Mouse (Mus musculus): ENCODE measurements around the gene Asgr2. TPM values are rescaled to one million over a fixed set of nuclear protein-coding genes. Genes with fewer than 3 reads are reported as not detected.

Asgr2 gene
- polyA plus RNA-seq, 1 experiment, result 0.58 TPM

DNA sequence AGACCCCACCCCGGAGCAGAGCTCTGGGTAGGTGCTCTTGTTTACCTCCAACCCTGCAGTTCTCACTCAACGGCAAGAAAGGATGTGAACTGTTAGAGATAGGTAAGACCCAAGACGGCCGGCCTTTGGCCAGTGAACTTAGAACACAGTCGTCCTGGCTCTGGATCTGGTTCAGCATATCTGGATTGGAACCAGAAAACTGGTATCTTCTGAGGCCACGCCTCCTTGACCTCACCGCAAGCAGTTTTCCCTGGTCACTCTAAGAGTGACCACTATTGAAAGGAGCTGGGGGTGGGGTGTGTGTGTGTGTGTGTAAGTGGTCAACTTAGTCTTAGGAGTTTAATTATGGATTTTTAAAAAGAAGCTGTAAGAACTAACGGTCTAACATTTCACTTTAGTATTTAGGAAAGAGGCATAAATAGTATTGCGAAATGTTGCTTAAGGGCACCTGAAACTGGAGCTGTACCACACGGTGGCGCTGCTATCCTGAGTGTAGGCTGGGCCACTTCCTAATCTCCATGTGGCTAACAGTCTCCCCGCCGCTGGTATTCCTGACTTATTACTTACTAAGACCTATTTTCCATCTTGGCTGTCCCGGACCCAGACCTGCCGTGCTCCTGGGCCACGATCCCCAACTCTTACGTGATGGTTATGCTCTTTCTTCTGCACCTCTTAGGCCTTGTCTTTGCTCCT lies 17.9 kb upstream of the Asgr2 start:
- Histone ChIP-seq H3K36me3 (ENCODE audit: control insufficient read depth, insufficient read depth, low read length) (no peaks in the 10 kb centered on the region), H3K4me1 (ENCODE audit: control insufficient read depth, insufficient read depth, low read length) (peaks cover 2% of the 10 kb centered on the region; the same call in 1 of the 2 replicates), H3K27me3 (ENCODE audit: control insufficient read depth, insufficient read depth, low read length) (no peaks in the 10 kb centered on the region), H3K27ac (ENCODE audit: control insufficient read depth, insufficient read depth, low read depth, low read length) (peak overlapping the region; percentile 3; the same call in 1 of the 2 replicates), H3K4me3 (ENCODE audit: control insufficient read depth, low read depth, low read length) (no peak overlapping the region)
- TF ChIP-seq POLR2A (IDR thresholded peaks at IDR 0.05; ENCODE audit: control insufficient read depth, low read depth, low read length), result no peak
- peak; percentile 70; the same call in 1 of the 2 replicates for TF ChIP-seq CTCF (IDR thresholded peaks at IDR 0.05; ENCODE audit: control insufficient read depth, insufficient read depth, insufficient replicate concordance, low read depth, low read length)

DNA sequence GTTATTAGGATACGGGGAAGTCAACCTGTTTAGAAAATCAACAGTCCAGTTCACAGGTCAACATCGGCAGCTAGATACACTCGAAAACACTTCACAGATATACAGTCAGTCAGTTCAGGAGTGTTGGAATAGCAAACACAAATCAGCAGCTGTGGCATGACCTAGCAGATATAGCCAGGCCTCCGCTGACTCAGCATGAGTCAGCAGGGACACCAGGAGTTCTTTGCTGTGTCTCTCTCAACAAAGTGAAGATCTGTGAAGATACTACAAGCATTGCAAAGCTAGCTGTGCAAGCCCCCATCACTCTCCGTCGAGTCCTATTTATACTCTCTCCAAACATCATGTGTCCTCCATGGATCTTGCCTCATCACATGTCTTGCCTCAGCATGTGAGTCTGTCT lies 16.9 kb upstream of the Asgr2 start:
- Histone ChIP-seq H3K27me3 (ENCODE audit: control insufficient read depth, insufficient read depth, low read length) (no peaks in the 10 kb centered on the region), H3K4me3 (ENCODE audit: control insufficient read depth, low read depth, low read length) (no peak overlapping the region), H3K4me1 (ENCODE audit: control insufficient read depth, insufficient read depth, low read length) (peaks cover 2% of the 10 kb centered on the region; the same call in 1 of the 2 replicates), H3K27ac (ENCODE audit: control insufficient read depth, insufficient read depth, low read depth, low read length) (no peak overlapping the region), H3K36me3 (ENCODE audit: control insufficient read depth, insufficient read depth, low read length) (no peaks in the 10 kb centered on the region)
- TF ChIP-seq POLR2A (IDR thresholded peaks at IDR 0.05; ENCODE audit: control insufficient read depth, low read depth, low read length), result no peak
- no peak for TF ChIP-seq CTCF (IDR thresholded peaks at IDR 0.05; ENCODE audit: control insufficient read depth, insufficient read depth, insufficient replicate concordance, low read depth, low read length)

DNA sequence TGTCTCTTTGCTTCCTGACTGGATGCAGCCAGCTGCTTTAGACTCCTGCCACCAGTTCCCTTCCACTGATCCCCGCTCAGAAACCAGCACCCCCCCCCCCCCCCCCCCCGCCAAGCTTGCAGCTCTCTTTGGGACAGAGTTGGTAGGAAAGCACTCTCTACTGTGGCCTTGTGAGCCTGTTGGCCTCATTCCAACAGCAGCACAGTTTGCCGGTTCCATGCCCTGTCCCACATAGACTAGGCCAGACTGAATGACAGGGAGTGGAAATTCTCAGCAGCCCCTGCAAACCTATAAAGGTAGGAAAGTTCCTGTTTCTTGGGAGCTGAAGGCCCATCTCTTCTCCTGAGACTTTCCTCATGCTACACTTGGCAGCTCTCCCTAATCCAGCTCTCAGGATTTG lies 15.0 kb upstream of the Asgr2 start:
- TF ChIP-seq CTCF (IDR thresholded peaks at IDR 0.05; ENCODE audit: control insufficient read depth, insufficient read depth, insufficient replicate concordance, low read depth, low read length) (no peak), POLR2A (IDR thresholded peaks at IDR 0.05; ENCODE audit: control insufficient read depth, low read depth, low read length) (no peak)
- H3K27ac ChIP-seq (ENCODE audit: control insufficient read depth, insufficient read depth, low read depth, low read length), result no peak overlapping the region
- H3K4me3 ChIP-seq (ENCODE audit: control insufficient read depth, low read depth, low read length), result no peak overlapping the region
- H3K36me3 ChIP-seq (ENCODE audit: control insufficient read depth, insufficient read depth, low read length), result no peaks in the 10 kb centered on the region
- no peaks in the 10 kb centered on the region for H3K27me3 ChIP-seq (ENCODE audit: control insufficient read depth, insufficient read depth, low read length)
- H3K4me1 ChIP-seq (ENCODE audit: control insufficient read depth, insufficient read depth, low read length), result peaks cover 2% of the 10 kb centered on the region; the same call in 1 of the 2 replicates

DNA sequence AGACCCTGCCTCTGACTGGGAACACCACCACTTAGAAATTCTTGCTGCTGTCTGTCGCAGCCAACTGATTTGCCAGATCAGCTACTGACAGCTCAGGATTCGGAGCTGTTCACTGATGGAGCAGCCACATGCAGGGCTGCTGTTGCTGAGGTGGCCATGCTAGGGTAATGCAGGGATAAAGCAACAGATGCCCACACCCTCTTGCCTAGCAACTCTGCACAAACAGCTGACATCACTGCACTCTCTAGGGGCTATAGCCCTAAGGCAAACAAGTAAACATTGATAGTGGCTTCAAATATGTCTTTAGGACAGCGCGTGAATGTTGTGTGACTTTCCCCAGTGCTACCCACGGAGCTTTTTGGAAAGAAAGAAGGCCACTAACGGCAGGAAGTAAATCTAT lies 13.3 kb upstream of the Asgr2 start:
- peaks cover 2% of the 10 kb centered on the region; the same call in 1 of the 2 replicates for H3K4me1 ChIP-seq (ENCODE audit: control insufficient read depth, insufficient read depth, low read length)
- no peak overlapping the region for H3K27ac ChIP-seq (ENCODE audit: control insufficient read depth, insufficient read depth, low read depth, low read length)
- no peak overlapping the region for H3K4me3 ChIP-seq (ENCODE audit: control insufficient read depth, low read depth, low read length)
- TF ChIP-seq POLR2A (IDR thresholded peaks at IDR 0.05; ENCODE audit: control insufficient read depth, low read depth, low read length), result no peak
- TF ChIP-seq CTCF (IDR thresholded peaks at IDR 0.05; ENCODE audit: control insufficient read depth, insufficient read depth, insufficient replicate concordance, low read depth, low read length), result no peak
- H3K27me3 ChIP-seq (ENCODE audit: control insufficient read depth, insufficient read depth, low read length), result no peaks in the 10 kb centered on the region
- H3K36me3 ChIP-seq (ENCODE audit: control insufficient read depth, insufficient read depth, low read length), result no peaks in the 10 kb centered on the region

DNA sequence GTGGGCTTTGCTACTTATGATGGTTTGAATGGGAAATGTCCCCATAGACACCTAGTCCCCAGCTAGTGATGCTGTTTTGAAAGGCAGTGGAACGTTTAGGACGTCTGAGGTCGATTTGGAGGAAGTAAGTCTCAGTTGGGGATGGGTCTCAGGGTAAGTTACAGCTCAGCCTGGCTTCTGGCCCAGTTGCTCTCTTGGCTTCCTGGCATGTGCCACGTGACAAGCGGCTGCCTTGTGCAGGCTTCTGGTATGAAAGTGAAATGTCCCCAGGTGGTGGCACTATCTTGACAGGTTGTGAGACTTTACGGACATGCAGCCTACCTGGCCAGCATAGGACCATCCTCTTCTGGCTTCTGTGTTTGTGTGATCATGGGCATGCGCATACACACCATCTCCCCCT lies 12.5 kb upstream of the Asgr2 start:
- peaks cover 3% of the 10 kb centered on the region for H3K4me1 ChIP-seq (ENCODE audit: control insufficient read depth, insufficient read depth, low read length)
- no peak overlapping the region for H3K4me3 ChIP-seq (ENCODE audit: control insufficient read depth, low read depth, low read length)
- no peak for TF ChIP-seq POLR2A (IDR thresholded peaks at IDR 0.05; ENCODE audit: control insufficient read depth, low read depth, low read length)
- no peak for TF ChIP-seq CTCF (IDR thresholded peaks at IDR 0.05; ENCODE audit: control insufficient read depth, insufficient read depth, insufficient replicate concordance, low read depth, low read length)
- H3K27me3 ChIP-seq (ENCODE audit: control insufficient read depth, insufficient read depth, low read length), result no peaks in the 10 kb centered on the region
- H3K36me3 ChIP-seq (ENCODE audit: control insufficient read depth, insufficient read depth, low read length), result no peaks in the 10 kb centered on the region
- H3K27ac ChIP-seq (ENCODE audit: control insufficient read depth, insufficient read depth, low read depth, low read length), result no peak overlapping the region

DNA sequence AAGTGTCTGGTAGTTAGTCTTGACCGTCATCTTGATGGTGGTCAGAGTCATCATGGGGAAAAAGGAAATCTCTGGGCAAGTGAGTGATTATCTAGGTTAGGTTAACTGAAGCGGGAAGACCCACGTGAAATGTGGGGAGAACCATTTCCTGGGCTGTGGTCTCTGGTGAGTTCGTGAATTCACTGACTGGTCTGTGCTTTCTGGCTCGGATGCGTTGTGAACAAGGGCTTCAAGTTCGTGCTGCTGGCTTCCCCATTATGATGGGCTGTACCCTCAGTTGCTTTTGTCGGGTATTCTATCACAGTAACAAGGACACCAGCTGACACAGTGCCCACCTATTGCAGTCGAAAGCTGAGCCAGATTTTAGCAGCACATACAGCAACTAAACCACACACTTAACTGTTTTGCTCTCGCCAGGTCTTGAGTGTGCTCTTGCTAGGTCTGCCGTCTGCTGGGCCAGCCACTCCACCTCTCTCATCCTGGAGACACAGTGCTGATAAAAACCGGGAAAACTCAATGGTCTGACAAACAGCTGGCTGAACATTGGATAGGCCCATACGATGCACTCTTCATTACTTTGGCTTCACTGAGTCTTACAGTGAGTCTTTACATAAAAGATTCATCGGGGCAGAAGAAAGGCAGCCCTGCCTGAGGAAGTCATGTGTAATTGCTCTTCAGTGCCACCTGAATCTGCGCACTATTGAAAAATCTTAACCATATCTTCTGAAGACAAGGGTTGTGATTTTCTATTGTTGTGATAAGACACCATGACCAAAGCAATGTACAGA lies 11.4 kb upstream of the Asgr2 start:
- no peak overlapping the region for H3K4me3 ChIP-seq (ENCODE audit: control insufficient read depth, low read depth, low read length)
- H3K27me3 ChIP-seq (ENCODE audit: control insufficient read depth, insufficient read depth, low read length), result no peaks in the 10 kb centered on the region
- TF ChIP-seq POLR2A (IDR thresholded peaks at IDR 0.05; ENCODE audit: control insufficient read depth, low read depth, low read length) (no peak), CTCF (IDR thresholded peaks at IDR 0.05; ENCODE audit: control insufficient read depth, insufficient read depth, insufficient replicate concordance, low read depth, low read length) (no peak)
- peaks cover 3% of the 10 kb centered on the region for H3K4me1 ChIP-seq (ENCODE audit: control insufficient read depth, insufficient read depth, low read length)
- H3K27ac ChIP-seq (ENCODE audit: control insufficient read depth, insufficient read depth, low read depth, low read length), result no peak overlapping the region
- H3K36me3 ChIP-seq (ENCODE audit: control insufficient read depth, insufficient read depth, low read length), result no peaks in the 10 kb centered on the region

DNA sequence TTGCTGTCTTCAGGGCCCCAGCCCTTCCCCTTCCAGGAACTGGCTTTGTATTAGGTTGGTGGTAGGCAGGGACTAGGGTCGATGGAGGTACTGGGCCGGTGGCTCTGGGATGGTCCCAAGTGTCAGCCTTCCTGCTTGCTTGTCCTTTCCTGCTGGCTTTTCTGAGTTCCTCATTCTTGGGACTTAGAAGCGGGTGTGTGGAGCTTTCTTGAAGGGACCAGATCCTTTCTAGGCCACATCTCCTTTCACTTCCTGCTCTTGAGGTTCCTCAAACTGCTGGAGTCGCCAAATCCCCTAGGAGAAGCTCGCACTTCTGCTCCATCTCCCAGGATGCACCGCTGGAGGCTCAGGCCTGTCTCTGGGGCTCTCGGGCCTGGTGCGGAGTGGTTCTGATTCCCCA lies 7.9 kb upstream of the Asgr2 start:
- 0 out of 2 replicates have a peak, but pooled peaks have one; percentile 17 for TF ChIP-seq POLR2A (IDR thresholded peaks at IDR 0.05; ENCODE audit: control insufficient read depth, low read depth, low read length)
- no peak for TF ChIP-seq CTCF (IDR thresholded peaks at IDR 0.05; ENCODE audit: control insufficient read depth, insufficient read depth, insufficient replicate concordance, low read depth, low read length)
- no peak overlapping the region for H3K27ac ChIP-seq (ENCODE audit: control insufficient read depth, insufficient read depth, low read depth, low read length)
- no peaks in the 10 kb centered on the region for H3K27me3 ChIP-seq (ENCODE audit: control insufficient read depth, insufficient read depth, low read length)

More for the DNA sequence above, 7.9 kb upstream of the Asgr2 start:
- Histone ChIP-seq H3K4me1 (ENCODE audit: control insufficient read depth, insufficient read depth, low read length) (peaks cover 3% of the 10 kb centered on the region), H3K4me3 (ENCODE audit: control insufficient read depth, low read depth, low read length) (no peak overlapping the region), H3K36me3 (ENCODE audit: control insufficient read depth, insufficient read depth, low read length) (no peaks in the 10 kb centered on the region)

Data from testis, adult 2 months (tissue).